Mouse (Mus musculus): Measurements from ENCODE around the gene Gm732.

Gm732 gene

GRCm38 (mm10) chrX:107948365-107948764 lies at the start of gene Gm732:
Gene Gm732, minus strand, starts transcription at chrX:107948465.
- no peak for DNase-seq

All from heart, adult 11 months (tissue).